Mouse (Mus musculus) embryonic facial prominence, embryonic 12.5 days (tissue): ENCODE measurements around the gene U2af1. TPM values are rescaled to one million over a fixed set of nuclear protein-coding genes. Genes with fewer than 3 reads are reported as not detected.
A peak's percentile ranks its signal among the peaks of the same experiment; 100 is the strongest.

Experiments used
- ATAC-seq: fragments of 200-750 bp; cut with Nextera tagmentation; 2 replicates; pipeline ENCODE4 v1.8.0; 2017; ENCODE audit not compliant: insufficient number of reproducible peaks, insufficient read depth, low FRiP score, low TSS enrichment
- H3K27ac ChIP-seq: fragments of 300-500 bp; sonication (generic); 2 replicates; pipeline ENCODE4 v1.5.1; 2016; ENCODE audit warnings: mild to moderate bottlenecking
- H3K27me3 ChIP-seq: fragments of 300-500 bp; sonication (generic); 2 replicates; pipeline ENCODE4 v1.6.1; 2016; ENCODE audit warnings: mild to moderate bottlenecking, moderate library complexity
- H3K36me3 ChIP-seq: fragments of 300-500 bp; sonication (generic); 2 replicates; pipeline ENCODE4 v1.6.1; 2016; ENCODE audit warnings: mild to moderate bottlenecking
- H3K4me1 ChIP-seq: fragments of 300-500 bp; sonication (generic); 2 replicates; pipeline ENCODE4 v1.6.1; 2016
- H3K4me2 ChIP-seq: fragments of 300-500 bp; sonication (generic); replicated peaks from 2 replicates; pipeline ENCODE4 v1.6.1; 2016; ENCODE audit warnings: mild to moderate bottlenecking, moderate library complexity
- H3K4me3 ChIP-seq: fragments of 300-500 bp; sonication (generic); 2 replicates; pipeline ENCODE4 v1.5.1; 2016; ENCODE audit warnings: mild to moderate bottlenecking
- H3K9ac ChIP-seq: fragments of 300-500 bp; sonication (generic); 2 replicates; pipeline ENCODE4 v1.6.1; 2016; ENCODE audit warnings: mild to moderate bottlenecking, moderate library complexity
- H3K9me3 ChIP-seq: fragments of 300-500 bp; sonication (generic); 2 replicates; pipeline ENCODE4 v1.6.1; 2016; ENCODE audit warnings: mild to moderate bottlenecking, moderate library complexity
- WGBS: fragments of 180-500 bp; shearing (Covaris S2); methylation state at CpG from one replicate; pipeline ENCODE4 v1.1.7; 2016; 5-methylcytosine and 5-hydroxymethylcytosine counted together
- polyA plus RNA-seq: library from polyadenylated mRNA; unstranded; fragments of >200 nt; fragmentation: Nextera tagmentation; extraction: Ambion mirVana; gene quantifications from 2 replicates; pipeline ENCODE4 v1.2.1, GENCODE M21; 2016

U2af1 gene
- polyA plus RNA-seq, 1 experiment from 2014 or later: 378 TPM

DNA sequence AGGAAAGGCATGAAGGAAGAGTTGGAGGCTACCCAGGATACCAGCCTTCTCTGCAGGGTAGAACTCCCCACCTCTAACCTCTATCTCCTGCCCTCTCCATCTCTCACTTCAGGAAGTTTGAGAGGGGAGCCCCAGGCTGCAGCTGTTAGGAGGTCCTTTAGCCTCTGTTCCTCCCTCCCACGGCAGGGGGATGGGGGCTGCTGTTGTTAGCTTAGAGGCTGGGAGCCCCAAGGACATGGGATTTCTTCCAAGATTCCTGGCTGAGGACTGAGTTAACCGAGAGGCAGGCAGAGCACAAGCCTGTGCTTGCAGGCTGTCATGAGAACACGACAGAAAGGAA lies 27.5 kb upstream of the U2af1 start:
- Histone ChIP-seq H3K36me3 (no peaks in the 10 kb centered on the region), H3K9ac (peak overlapping the region; percentile 21; the same call in 1 of the 2 replicates), H3K9me3 (no peaks in the 10 kb centered on the region), H3K4me1 (peaks cover 12% of the 10 kb centered on the region), H3K27ac (peak overlapping the region; percentile 85), H3K4me2 (peak overlapping the region; percentile 40), H3K27me3 (no peaks in the 10 kb centered on the region), H3K4me3 (no peak overlapping the region)
- ATAC-seq: 0 out of 2 replicates have a peak, but pooled peaks have one; percentile 30
- 17% methylated on average over 3 of the region's 3 CpGs for WGBS

- no peak overlapping the region for H3K4me3 ChIP-seq
Measured at GRCm38 (mm10) chr17:31685514-31686224, 27.0 kb upstream of the U2af1 start.

GRCm38 (mm10) chr17:31680450-31680849 lies 21.8 kb upstream of the U2af1 start:
- 62% methylated on average over 2 of the region's 2 CpGs for WGBS
- no peaks in the 10 kb centered on the region for H3K9me3 ChIP-seq

More at GRCm38 (mm10) chr17:31685514-31686224, 27.0 kb upstream of the U2af1 start:
- Histone ChIP-seq H3K4me1 (peaks cover 12% of the 10 kb centered on the region), H3K9ac (0 out of 2 replicates have a peak overlapping the region, but pooled peaks have one; percentile 27), H3K27ac (peak overlapping the region; percentile 85), H3K4me2 (peak overlapping the region; percentile 40), H3K36me3 (no peaks in the 10 kb centered on the region), H3K9me3 (no peaks in the 10 kb centered on the region), H3K27me3 (no peaks in the 10 kb centered on the region)
- WGBS: 14% methylated on average over 17 of the region's 17 CpGs
- ATAC-seq: peak; percentile 14; the same call in 1 of the 2 replicates

GRCm38 (mm10) chr17:31677507-31677906 lies 18.8 kb upstream of the U2af1 start, which contains the start of gene Cryaa:
Gene Cryaa, plus strand, starts transcription at chr17:31677807.
- Histone ChIP-seq H3K4me2 (no peak within 1 kb of the TSS), H3K9ac (no peak within 1 kb of the TSS), H3K27ac (no peak within 1 kb of the TSS), H3K27me3 (0 out of 2 replicates have a peak, but pooled peaks cover 2% of the 10 kb centered on the region), H3K9me3 (no peaks in the 10 kb centered on the region), H3K4me3 (no peak within 1 kb of the TSS), H3K4me1 (no peaks in the 10 kb centered on the region), H3K36me3 (no peaks in the 10 kb centered on the region)
- ATAC-seq: no peak
- WGBS: 72% methylated on average over 8 of the region's 8 CpGs

More at GRCm38 (mm10) chr17:31680450-31680849, 21.8 kb upstream of the U2af1 start:
- Histone ChIP-seq H3K9ac (no peak overlapping the region), H3K4me3 (no peak overlapping the region), H3K4me1 (no peaks in the 10 kb centered on the region; the same call in 1 of the 2 replicates), H3K4me2 (no peak overlapping the region), H3K36me3 (no peaks in the 10 kb centered on the region), H3K27ac (no peak overlapping the region), H3K27me3 (0 out of 2 replicates have a peak, but pooled peaks cover 2% of the 10 kb centered on the region)
- ATAC-seq: no peak

- no peaks in the 10 kb centered on the region for H3K36me3 ChIP-seq
- no peak overlapping the region for H3K27ac ChIP-seq
- no peak for ATAC-seq
- H3K4me3 ChIP-seq: no peak overlapping the region
- 78% methylated on average over 1 of the region's 1 CpGs for WGBS
- no peaks in the 10 kb centered on the region for H3K9me3 ChIP-seq
- no peak overlapping the region for H3K9ac ChIP-seq
- H3K27me3 ChIP-seq: 0 out of 2 replicates have a peak, but pooled peaks cover 2% of the 10 kb centered on the region
- no peaks in the 10 kb centered on the region for H3K4me1 ChIP-seq
- no peak overlapping the region for H3K4me2 ChIP-seq
Measured at GRCm38 (mm10) chr17:31674426-31674825, 15.7 kb upstream of the U2af1 start.

DNA sequence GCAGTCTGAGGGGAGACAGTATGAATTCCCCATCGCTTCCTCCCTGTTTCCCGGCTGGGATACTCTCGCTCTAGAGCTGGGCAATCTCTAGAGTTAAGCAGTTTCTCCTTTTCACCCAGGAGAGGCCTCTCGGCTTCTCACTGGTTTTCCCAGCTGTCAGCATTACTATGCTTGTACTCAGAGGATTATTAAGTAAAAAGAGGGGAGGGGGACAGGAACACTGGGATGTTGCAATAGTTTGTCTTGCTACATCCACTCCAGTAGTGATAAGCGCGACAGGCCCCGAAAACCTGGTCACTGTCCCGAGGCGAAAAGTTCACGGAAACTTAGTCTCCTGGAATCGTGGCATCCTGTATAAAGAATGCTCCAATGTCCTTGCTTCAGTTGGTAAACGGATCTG lies 13.6 kb upstream of the U2af1 start:
- Histone ChIP-seq H3K27ac (no peak overlapping the region), H3K4me3 (no peak overlapping the region), H3K4me2 (no peak overlapping the region), H3K27me3 (no peaks in the 10 kb centered on the region), H3K4me1 (no peaks in the 10 kb centered on the region), H3K9me3 (no peaks in the 10 kb centered on the region), H3K9ac (no peak overlapping the region), H3K36me3 (no peaks in the 10 kb centered on the region)
- 83% methylated on average over 12 of the region's 12 CpGs for WGBS
- no peak for ATAC-seq

GRCm38 (mm10) chr17:31671698-31672097 lies 13.0 kb upstream of the U2af1 start:
- H3K9me3 ChIP-seq: no peaks in the 10 kb centered on the region

GRCm38 (mm10) chr17:31670163-31670562 lies 11.5 kb upstream of the U2af1 start:
- Histone ChIP-seq H3K4me2 (no peak overlapping the region), H3K9me3 (no peaks in the 10 kb centered on the region), H3K9ac (no peak overlapping the region), H3K27me3 (no peaks in the 10 kb centered on the region), H3K36me3 (no peaks in the 10 kb centered on the region), H3K4me3 (no peak overlapping the region), H3K27ac (peak overlapping the region; percentile 31; the same call in 1 of the 2 replicates), H3K4me1 (no peaks in the 10 kb centered on the region)
- 16% methylated on average over 11 of the region's 11 CpGs for WGBS
- ATAC-seq: no peak

More at GRCm38 (mm10) chr17:31671698-31672097, 13.0 kb upstream of the U2af1 start:
- Histone ChIP-seq H3K27ac (no peak overlapping the region), H3K4me2 (no peak overlapping the region), H3K27me3 (no peaks in the 10 kb centered on the region), H3K36me3 (no peaks in the 10 kb centered on the region), H3K9ac (no peak overlapping the region), H3K4me1 (no peaks in the 10 kb centered on the region), H3K4me3 (no peak overlapping the region)
- no peak for ATAC-seq
- 57% methylated on average over 8 of the region's 8 CpGs for WGBS

- Histone ChIP-seq H3K9ac (no peak overlapping the region), H3K36me3 (no peaks in the 10 kb centered on the region), H3K27ac (no peak overlapping the region), H3K27me3 (no peaks in the 10 kb centered on the region), H3K4me1 (no peaks in the 10 kb centered on the region), H3K4me3 (no peak overlapping the region), H3K9me3 (no peaks in the 10 kb centered on the region), H3K4me2 (no peak overlapping the region)
- no peak for ATAC-seq
- WGBS: 79% methylated on average over 8 of the region's 9 CpGs
Measured at GRCm38 (mm10) chr17:31668306-31668705, 9.6 kb upstream of the U2af1 start.

GRCm38 (mm10) chr17:31664760-31665159 lies 6.1 kb upstream of the U2af1 start:
- WGBS: 13% methylated on average over 4 of the region's 4 CpGs
- H3K27ac ChIP-seq: no peak overlapping the region
- H3K4me2 ChIP-seq: no peak overlapping the region
- no peaks in the 10 kb centered on the region for H3K36me3 ChIP-seq
- H3K27me3 ChIP-seq: no peaks in the 10 kb centered on the region
- no peaks in the 10 kb centered on the region for H3K9me3 ChIP-seq
- no peaks in the 10 kb centered on the region for H3K4me1 ChIP-seq
- no peak overlapping the region for H3K9ac ChIP-seq
- no peak for ATAC-seq
- H3K4me3 ChIP-seq: no peak overlapping the region

DNA sequence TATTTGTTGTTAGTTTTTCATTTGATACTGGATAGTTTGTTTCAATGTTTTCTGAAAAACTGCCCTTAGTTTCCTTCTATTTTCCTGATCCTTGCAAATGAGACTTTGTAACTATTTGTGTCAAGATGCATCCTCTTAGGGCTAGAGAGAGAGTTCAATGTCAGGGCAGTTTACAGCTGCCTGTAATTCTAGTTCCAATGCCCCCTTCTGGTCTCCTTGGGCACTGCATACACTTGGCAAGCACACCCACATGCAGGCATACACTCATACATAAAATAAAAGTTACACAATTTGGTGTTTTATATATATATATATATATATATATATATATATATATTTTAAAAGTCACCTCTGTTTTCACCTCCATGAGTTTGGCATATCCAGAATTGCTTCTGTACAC lies 4.2 kb upstream of the U2af1 start:
- no peak overlapping the region for H3K27ac ChIP-seq
- H3K27me3 ChIP-seq: no peaks in the 10 kb centered on the region
- H3K4me2 ChIP-seq: no peak overlapping the region
- no peaks in the 10 kb centered on the region for H3K4me1 ChIP-seq
- no peak overlapping the region for H3K4me3 ChIP-seq
- H3K36me3 ChIP-seq: no peaks in the 10 kb centered on the region
- H3K9ac ChIP-seq: no peak overlapping the region
- H3K9me3 ChIP-seq: no peaks in the 10 kb centered on the region
- no peak for ATAC-seq

GRCm38 (mm10) chr17:31660661-31661250 lies 2.1 kb upstream of the U2af1 start:
- no peak for ATAC-seq
- H3K4me3 ChIP-seq: no peak overlapping the region
- H3K9me3 ChIP-seq: no peaks in the 10 kb centered on the region
- no peak overlapping the region for H3K9ac ChIP-seq
- peaks cover 5% of the 10 kb centered on the region for H3K36me3 ChIP-seq
- no peak overlapping the region for H3K27ac ChIP-seq
- no peak overlapping the region for H3K4me2 ChIP-seq
- H3K4me1 ChIP-seq: peaks cover 9% of the 10 kb centered on the region
- 74% methylated on average over 8 of the region's 8 CpGs for WGBS
- H3K27me3 ChIP-seq: no peaks in the 10 kb centered on the region
